Mouse (Mus musculus) lung, embryonic 14.5 days (tissue): ENCODE results near the gene Foxp1. TPM values are rescaled to one million over a fixed set of nuclear protein-coding genes. Genes with fewer than 3 reads are reported as not detected.

Experiments
- ATAC-seq: fragments of 200-750 bp; cut with Nextera tagmentation; 2 replicates; pipeline ENCODE4 v1.8.0; 2017; ENCODE audit warnings: mild to moderate bottlenecking, moderate TSS enrichment, moderate library complexity; ENCODE audit not compliant: insufficient read depth
- DNase-seq: peaks from one replicate; pipeline ENCODE4 v3.0.0-alpha.2; 2015
- H3K27ac ChIP-seq: fragments of 300-500 bp; sonication (generic); 2 replicates; pipeline ENCODE4 v1.5.1; 2014; ENCODE audit warnings: low read depth, mild to moderate bottlenecking, moderate library complexity
- H3K27me3 ChIP-seq: fragments of 300-500 bp; sonication (generic); 2 replicates; pipeline ENCODE4 v1.6.1; 2014; ENCODE audit warnings: low read length, control low read depth; ENCODE audit not compliant: insufficient read depth
- H3K36me3 ChIP-seq: fragments of 300-500 bp; sonication (generic); 2 replicates; pipeline ENCODE4 v1.6.1; 2014; ENCODE audit warnings: control low read depth; ENCODE audit not compliant: insufficient read depth
- H3K4me1 ChIP-seq: fragments of 300-500 bp; sonication (generic); 2 replicates; pipeline ENCODE4 v1.6.1; 2014; ENCODE audit warnings: antibody characterized with exemption, control low read depth; ENCODE audit not compliant: insufficient read depth
- H3K4me2 ChIP-seq: fragments of 300-500 bp; sonication (generic); 2 replicates; pipeline ENCODE4 v1.6.1; 2014; ENCODE audit warnings: mild to moderate bottlenecking
- H3K4me3 ChIP-seq: fragments of 300-500 bp; sonication (generic); 2 replicates; pipeline ENCODE4 v1.5.1; 2014; ENCODE audit warnings: low read depth, low read length
- H3K9ac ChIP-seq: fragments of 300-500 bp; sonication (generic); 2 replicates; pipeline ENCODE4 v1.6.1; 2014
- H3K9me3 ChIP-seq: fragments of 300-500 bp; sonication (generic); 2 replicates; pipeline ENCODE4 v1.6.1; 2016; ENCODE audit warnings: low read depth, low read length, control low read depth
- CTCF ChIP-seq: IDR thresholded peaks from 2 replicates; pipeline ENCODE4 v1.5.1; 2016; ENCODE audit warnings: antibody characterized with exemption, low read depth
- WGBS: fragments of 180-500 bp; shearing (Covaris S2); extraction: QIAGEN DNeasy Blood & Tissue Kit; methylation state at CpG from one replicate; pipeline ENCODE4 v1.1.7; 2014; 5-methylcytosine and 5-hydroxymethylcytosine counted together
- polyA plus RNA-seq: library from polyadenylated mRNA; unstranded; fragments of >200 nt; fragmentation: Nextera tagmentation; extraction: Ambion mirVana; gene quantifications from 2 replicates; pipeline ENCODE4 v1.2.1, GENCODE M21; 2014

Gene Foxp1
- polyA plus RNA-seq, 1 experiment from 2014 or later = 111 TPM

- Histone ChIP-seq H3K4me1 (peaks cover 3% of the 10 kb centered on the region; the same call in 1 of the 2 replicates), H3K36me3 (no peaks in the 10 kb centered on the region), H3K4me2 (no peak overlapping the region), H3K4me3 (no peak overlapping the region), H3K27ac (no peak overlapping the region), H3K9ac (no peak overlapping the region), H3K27me3 (no peaks in the 10 kb centered on the region), H3K9me3 (no peaks in the 10 kb centered on the region)
- 28% methylated on average over 8 of the region's 8 CpGs for WGBS
- TF ChIP-seq CTCF = no peak
- DNase-seq (peak; percentile 79), ATAC-seq (no peak)
These were observed 328.8 kb downstream of the Foxp1 start for GRCm38 (mm10) chr6:99193697-99194096.

GRCm38 (mm10) chr6:99191636-99192137 lies 330.8 kb downstream of the Foxp1 start:
- 46% methylated on average over 8 of the region's 8 CpGs for WGBS
- Histone ChIP-seq H3K27ac (no peak overlapping the region; the same call in 1 of the 2 replicates), H3K4me2 (0 out of 2 replicates have a peak overlapping the region, but pooled peaks have one; percentile 20), H3K9ac (peak overlapping the region; percentile 34; the same call in 1 of the 2 replicates), H3K4me1 (peaks cover 5% of the 10 kb centered on the region; the same call in 1 of the 2 replicates), H3K36me3 (no peaks in the 10 kb centered on the region), H3K4me3 (no peak overlapping the region), H3K27me3 (no peaks in the 10 kb centered on the region), H3K9me3 (no peaks in the 10 kb centered on the region)
- TF ChIP-seq CTCF = peak; percentile 26
- ATAC-seq (peak; percentile 63; the same call in 1 of the 2 replicates), DNase-seq (peak; percentile 36)

- H3K27ac ChIP-seq = no peak overlapping the region; the same call in 1 of the 2 replicates
- H3K4me1 ChIP-seq = peaks cover 5% of the 10 kb centered on the region; the same call in 1 of the 2 replicates
- no peaks in the 10 kb centered on the region for H3K36me3 ChIP-seq
- H3K9ac ChIP-seq = peak overlapping the region; percentile 34; the same call in 1 of the 2 replicates
- DNase-seq = peak; percentile 27
- H3K4me2 ChIP-seq = 0 out of 2 replicates have a peak overlapping the region, but pooled peaks have one; percentile 20
- TF ChIP-seq CTCF = no peak
- H3K27me3 ChIP-seq = no peaks in the 10 kb centered on the region
- WGBS = 44% methylated on average over 12 of the region's 12 CpGs
- H3K4me3 ChIP-seq = no peak overlapping the region
- no peaks in the 10 kb centered on the region for H3K9me3 ChIP-seq
- peak; percentile 21; the same call in 1 of the 2 replicates for ATAC-seq
These were observed 331.4 kb downstream of the Foxp1 start for GRCm38 (mm10) chr6:99191041-99191635.

GRCm38 (mm10) chr6:99189967-99190366 lies 332.6 kb downstream of the Foxp1 start:
- DNase-seq (no peak), ATAC-seq (no peak)
- Histone ChIP-seq H3K9me3 (no peaks in the 10 kb centered on the region), H3K4me2 (no peak overlapping the region), H3K27me3 (no peaks in the 10 kb centered on the region), H3K4me1 (peaks cover 5% of the 10 kb centered on the region; the same call in 1 of the 2 replicates), H3K36me3 (no peaks in the 10 kb centered on the region), H3K27ac (no peak overlapping the region), H3K4me3 (no peak overlapping the region), H3K9ac (no peak overlapping the region)
- WGBS = 46% methylated on average over 8 of the region's 8 CpGs
- TF ChIP-seq CTCF = no peak

GRCm38 (mm10) chr6:99188366-99189216 lies 333.9 kb downstream of the Foxp1 start:
- Histone ChIP-seq H3K4me2 (no peak overlapping the region), H3K36me3 (no peaks in the 10 kb centered on the region), H3K4me3 (no peak overlapping the region), H3K4me1 (peaks cover 5% of the 10 kb centered on the region; the same call in 1 of the 2 replicates), H3K9me3 (no peaks in the 10 kb centered on the region), H3K27ac (no peak overlapping the region), H3K9ac (no peak overlapping the region), H3K27me3 (no peaks in the 10 kb centered on the region)
- WGBS = 32% methylated on average over 4 of the region's 4 CpGs
- TF ChIP-seq CTCF = no peak
- ATAC-seq (no peak), DNase-seq (no peak)

GRCm38 (mm10) chr6:99187914-99188313 lies 334.6 kb downstream of the Foxp1 start:
- Histone ChIP-seq H3K4me2 (no peak overlapping the region), H3K4me1 (peaks cover 5% of the 10 kb centered on the region; the same call in 1 of the 2 replicates), H3K4me3 (no peak overlapping the region), H3K9ac (no peak overlapping the region), H3K27me3 (no peaks in the 10 kb centered on the region), H3K36me3 (no peaks in the 10 kb centered on the region), H3K9me3 (no peaks in the 10 kb centered on the region), H3K27ac (no peak overlapping the region)
- ATAC-seq (no peak), DNase-seq (no peak)
- 63% methylated on average over 3 of the region's 3 CpGs for WGBS
- no peak for TF ChIP-seq CTCF

- H3K27me3 ChIP-seq = no peaks in the 10 kb centered on the region
- H3K27ac ChIP-seq = no peak overlapping the region
- ATAC-seq = no peak
- no peak overlapping the region for H3K4me2 ChIP-seq
- no peaks in the 10 kb centered on the region for H3K36me3 ChIP-seq
- no peak for DNase-seq
- WGBS = 70% methylated on average over 2 of the region's 2 CpGs
- H3K4me3 ChIP-seq = no peak overlapping the region
- H3K9ac ChIP-seq = no peak overlapping the region
- peaks cover 5% of the 10 kb centered on the region; the same call in 1 of the 2 replicates for H3K4me1 ChIP-seq
- no peaks in the 10 kb centered on the region for H3K9me3 ChIP-seq
- no peak for TF ChIP-seq CTCF
These were observed 335.1 kb downstream of the Foxp1 start for GRCm38 (mm10) chr6:99187415-99187814.
